Mouse (Mus musculus) lung, adult 2 months (tissue): ENCODE data around the gene St6galnac6.
A peak's percentile ranks its signal among the peaks of the same experiment; 100 is the strongest.

Experiments
- CTCF ChIP-seq: fragments of 200-500 bp; IDR thresholded peaks from 2 replicates; pipeline ENCODE4 v1.5.1; 2011; ENCODE audit warnings: mild to moderate bottlenecking, low read length, control low read depth; ENCODE audit not compliant: insufficient read depth
- POLR2A ChIP-seq: fragments of 200-500 bp; IDR thresholded peaks from 2 replicates; pipeline ENCODE4 v1.6.1; 2011; ENCODE audit warnings: low read depth, mild to moderate bottlenecking, control low read depth, low read length, borderline replicate concordance; ENCODE audit errors: extremely low read depth

- TF ChIP-seq CTCF (no peak), POLR2A (peak; percentile 96)
These were observed 28.6 kb upstream of the St6galnac6 start, which contains the start of gene Dpm2 for GRCm38 (mm10) chr2:32570698-32571494.
